Mouse (Mus musculus) thymus, adult 2 months (tissue): ENCODE data around the gene Tmem59l.

Experiments used
- CTCF ChIP-seq: fragments of 200-500 bp; IDR thresholded peaks from 2 replicates; pipeline ENCODE4 v1.5.1; 2012; ENCODE audit warnings: mild to moderate bottlenecking, control low read depth, low read length, moderate library complexity, borderline replicate concordance; ENCODE audit not compliant: control insufficient read depth, poor library complexity, insufficient read depth; ENCODE audit errors: extremely low read depth
- POLR2A ChIP-seq: fragments of 200-500 bp; IDR thresholded peaks from 2 replicates; pipeline ENCODE4 v1.6.1; 2012; ENCODE audit warnings: mild to moderate bottlenecking, low read length, control low read depth, moderate library complexity; ENCODE audit not compliant: control insufficient read depth, poor library complexity, insufficient read depth; ENCODE audit errors: extremely low read depth

- TF ChIP-seq CTCF (peak; percentile 99), POLR2A (no peak)
Observed at GRCm38 (mm10) chr8:70503062-70503750, 16.0 kb upstream of the Tmem59l start.
